Mouse (Mus musculus) neural tube, embryonic 12.5 days (tissue): ENCODE data around the gene Gm20388. TPM values are rescaled to one million over a fixed set of nuclear protein-coding genes. Genes with fewer than 3 reads are reported as not detected.

Experiments used
- ATAC-seq: fragments of 200-750 bp; cut with Nextera tagmentation; 2 replicates; pipeline ENCODE4 v1.8.0; 2017; ENCODE audit warnings: low read depth, mild to moderate bottlenecking, moderate TSS enrichment, moderate library complexity; ENCODE audit not compliant: low FRiP score
- H3K27ac ChIP-seq: fragments of 300-500 bp; sonication (generic); 2 replicates; pipeline ENCODE4 v1.5.1; 2016
- H3K27me3 ChIP-seq: fragments of 300-500 bp; sonication (generic); replicated peaks from 2 replicates; pipeline ENCODE4 v1.6.1; 2016; ENCODE audit warnings: mild to moderate bottlenecking
- H3K36me3 ChIP-seq: fragments of 300-500 bp; sonication (generic); 2 replicates; pipeline ENCODE4 v1.6.1; 2016; ENCODE audit warnings: mild to moderate bottlenecking
- H3K4me1 ChIP-seq: fragments of 300-500 bp; sonication (generic); 2 replicates; pipeline ENCODE4 v1.6.1; 2016
- H3K4me2 ChIP-seq: fragments of 300-500 bp; sonication (generic); replicated peaks from 2 replicates; pipeline ENCODE4 v1.6.1; 2016; ENCODE audit warnings: mild to moderate bottlenecking
- H3K4me3 ChIP-seq: fragments of 300-500 bp; sonication (generic); 2 replicates; pipeline ENCODE4 v1.5.1; 2016
- H3K9ac ChIP-seq: fragments of 300-500 bp; sonication (generic); 2 replicates; pipeline ENCODE4 v1.6.1; 2016; ENCODE audit warnings: mild to moderate bottlenecking
- H3K9me3 ChIP-seq: fragments of 300-500 bp; sonication (generic); 2 replicates; pipeline ENCODE4 v1.6.1; 2016; ENCODE audit warnings: mild to moderate bottlenecking
- WGBS: fragments of 180-500 bp; shearing (Covaris S2); methylation state at CpG from one replicate; pipeline ENCODE4 v1.1.7; 2016; 5-methylcytosine and 5-hydroxymethylcytosine counted together
- polyA plus RNA-seq: library from polyadenylated mRNA; unstranded; fragments of >200 nt; fragmentation: Nextera tagmentation; extraction: Ambion mirVana; gene quantifications from 2 replicates; pipeline ENCODE4 v1.2.1, GENCODE M21; 2016

Gm20388 gene
- polyA plus RNA-seq, 1 experiment from 2014 or later = not detected

GRCm38 (mm10) chr8:122106270-122106669, 2195.6 kb downstream of the Gm20388 start:
- Histone ChIP-seq H3K36me3 (no peaks in the 10 kb centered on the region), H3K4me2 (no peak overlapping the region), H3K27me3 (no peaks in the 10 kb centered on the region), H3K9me3 (no peaks in the 10 kb centered on the region), H3K4me3 (no peak overlapping the region), H3K9ac (no peak overlapping the region), H3K27ac (no peak overlapping the region), H3K4me1 (peaks cover 19% of the 10 kb centered on the region)
- no peak for ATAC-seq
- 48% methylated on average over 9 of the region's 9 CpGs for WGBS

- WGBS = 72% methylated on average over 20 of the region's 20 CpGs
- no peak overlapping the region for H3K27ac ChIP-seq
- peaks cover 14% of the 10 kb centered on the region; the same call in 1 of the 2 replicates for H3K4me1 ChIP-seq
- no peak overlapping the region for H3K4me3 ChIP-seq
- H3K36me3 ChIP-seq = no peaks in the 10 kb centered on the region
- H3K4me2 ChIP-seq = no peak overlapping the region
- no peaks in the 10 kb centered on the region for H3K9me3 ChIP-seq
- no peaks in the 10 kb centered on the region for H3K27me3 ChIP-seq
- H3K9ac ChIP-seq = no peak overlapping the region
- ATAC-seq = no peak
Observed at GRCm38 (mm10) chr8:122110240-122110866, 2199.7 kb downstream of the Gm20388 start.

DNA sequence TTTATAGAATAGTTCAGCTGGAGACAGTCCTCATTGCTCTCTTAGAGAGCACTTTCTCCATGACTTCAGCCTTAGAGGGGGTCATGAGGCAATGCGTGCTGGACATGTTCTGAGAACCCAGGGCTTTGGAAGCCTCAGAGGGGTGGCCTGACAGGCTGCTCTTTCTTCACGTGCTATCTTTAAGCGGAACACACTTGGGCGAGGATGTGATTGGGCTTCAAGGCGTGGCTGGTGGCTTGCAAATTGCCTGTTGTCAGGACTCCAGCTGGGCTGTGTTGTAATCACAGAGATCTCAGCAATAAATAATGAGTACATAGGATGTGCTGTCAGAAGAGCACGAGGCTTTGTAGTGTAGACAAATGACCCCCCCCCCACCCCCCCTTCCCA, 2200.2 kb downstream of the Gm20388 start:
- Histone ChIP-seq H3K36me3 (no peaks in the 10 kb centered on the region), H3K9me3 (no peaks in the 10 kb centered on the region), H3K4me3 (no peak overlapping the region), H3K4me2 (no peak overlapping the region), H3K27ac (no peak overlapping the region), H3K9ac (no peak overlapping the region), H3K4me1 (peaks cover 14% of the 10 kb centered on the region; the same call in 1 of the 2 replicates), H3K27me3 (no peaks in the 10 kb centered on the region)
- no peak for ATAC-seq
- 23% methylated on average over 6 of the region's 6 CpGs for WGBS

GRCm38 (mm10) chr8:122111745-122112144, 2201.1 kb downstream of the Gm20388 start:
- H3K9me3 ChIP-seq = no peaks in the 10 kb centered on the region
- no peaks in the 10 kb centered on the region for H3K36me3 ChIP-seq
- no peak overlapping the region for H3K4me2 ChIP-seq
- H3K9ac ChIP-seq = no peak overlapping the region
- no peaks in the 10 kb centered on the region for H3K27me3 ChIP-seq
- H3K27ac ChIP-seq = no peak overlapping the region
- 57% methylated on average over 11 of the region's 11 CpGs for WGBS
- H3K4me1 ChIP-seq = peaks cover 9% of the 10 kb centered on the region; the same call in 1 of the 2 replicates
- H3K4me3 ChIP-seq = no peak overlapping the region
- ATAC-seq = no peak

DNA sequence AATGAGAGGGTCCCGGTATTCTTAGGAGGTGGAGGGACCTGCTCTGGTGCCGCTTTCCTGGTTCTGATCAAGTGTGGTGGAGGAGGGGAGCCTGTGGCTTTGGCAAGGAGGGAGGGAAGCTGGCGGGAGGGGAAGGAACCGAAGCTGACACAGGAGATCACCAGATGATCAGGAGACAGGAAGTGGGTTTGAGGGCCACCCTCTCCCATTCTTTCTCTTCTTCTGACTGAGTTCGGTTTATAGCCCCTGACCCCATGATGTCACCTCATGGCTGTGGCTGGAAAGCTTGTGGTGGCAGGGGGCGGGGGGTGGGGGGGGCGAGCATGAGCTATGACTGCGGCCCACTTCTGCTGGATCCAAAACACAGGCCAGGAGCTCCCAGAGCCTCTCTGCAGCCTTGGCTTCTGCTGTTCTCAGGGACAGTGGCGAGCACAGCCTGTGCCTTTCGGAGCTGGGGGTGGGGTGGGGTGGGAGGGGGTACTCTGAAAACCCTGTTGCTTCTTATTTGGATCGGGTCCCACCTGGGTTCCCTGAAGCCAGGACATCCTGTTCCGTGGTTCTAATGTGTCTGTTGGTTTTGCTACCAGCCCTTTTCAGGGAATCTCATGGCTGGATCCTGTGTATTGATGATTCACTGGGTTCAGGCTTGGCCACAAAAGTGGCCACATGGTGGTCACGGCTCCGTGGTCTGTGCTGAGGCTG, 2201.8 kb downstream of the Gm20388 start:
- Histone ChIP-seq H3K4me1 (peaks cover 9% of the 10 kb centered on the region; the same call in 1 of the 2 replicates), H3K36me3 (no peaks in the 10 kb centered on the region), H3K27me3 (no peaks in the 10 kb centered on the region), H3K9ac (no peak overlapping the region), H3K27ac (no peak overlapping the region), H3K9me3 (no peaks in the 10 kb centered on the region), H3K4me2 (no peak overlapping the region), H3K4me3 (no peak overlapping the region)
- ATAC-seq = no peak
- 79% methylated on average over 14 of the region's 14 CpGs for WGBS

- no peak overlapping the region for H3K4me3 ChIP-seq
- no peaks in the 10 kb centered on the region for H3K36me3 ChIP-seq
- no peak overlapping the region for H3K9ac ChIP-seq
- WGBS = 87% methylated on average over 2 of the region's 2 CpGs
- peaks cover 9% of the 10 kb centered on the region; the same call in 1 of the 2 replicates for H3K4me1 ChIP-seq
- H3K27ac ChIP-seq = no peak overlapping the region
- H3K4me2 ChIP-seq = no peak overlapping the region
- no peak for ATAC-seq
- H3K9me3 ChIP-seq = no peaks in the 10 kb centered on the region
- H3K27me3 ChIP-seq = no peaks in the 10 kb centered on the region
Observed at GRCm38 (mm10) chr8:122114890-122115289, 2204.2 kb downstream of the Gm20388 start.

GRCm38 (mm10) chr8:122116716-122117357, 2206.2 kb downstream of the Gm20388 start:
- Histone ChIP-seq H3K27me3 (no peaks in the 10 kb centered on the region), H3K9ac (no peak overlapping the region), H3K4me1 (no peaks in the 10 kb centered on the region; the same call in 1 of the 2 replicates), H3K4me3 (no peak overlapping the region), H3K27ac (no peak overlapping the region), H3K36me3 (no peaks in the 10 kb centered on the region), H3K4me2 (no peak overlapping the region), H3K9me3 (no peaks in the 10 kb centered on the region)
- WGBS = 92% methylated on average over 7 of the region's 7 CpGs
- no peak for ATAC-seq

GRCm38 (mm10) chr8:122118097-122118496, 2207.5 kb downstream of the Gm20388 start:
- ATAC-seq = no peak
- H3K4me1 ChIP-seq = no peaks in the 10 kb centered on the region
- H3K27me3 ChIP-seq = no peaks in the 10 kb centered on the region
- H3K4me2 ChIP-seq = no peak overlapping the region
- no peaks in the 10 kb centered on the region for H3K36me3 ChIP-seq
- WGBS = 86% methylated on average over 10 of the region's 10 CpGs
- no peak overlapping the region for H3K9ac ChIP-seq
- H3K27ac ChIP-seq = no peak overlapping the region
- no peaks in the 10 kb centered on the region for H3K9me3 ChIP-seq
- H3K4me3 ChIP-seq = no peak overlapping the region

GRCm38 (mm10) chr8:122118536-122118935, 2207.9 kb downstream of the Gm20388 start:
- no peak overlapping the region for H3K27ac ChIP-seq
- no peak overlapping the region for H3K9ac ChIP-seq
- 77% methylated on average over 15 of the region's 15 CpGs for WGBS
- ATAC-seq = no peak
- H3K27me3 ChIP-seq = no peaks in the 10 kb centered on the region
- H3K4me1 ChIP-seq = no peaks in the 10 kb centered on the region
- H3K4me3 ChIP-seq = no peak overlapping the region
- no peaks in the 10 kb centered on the region for H3K36me3 ChIP-seq
- no peaks in the 10 kb centered on the region for H3K9me3 ChIP-seq
- H3K4me2 ChIP-seq = no peak overlapping the region

DNA sequence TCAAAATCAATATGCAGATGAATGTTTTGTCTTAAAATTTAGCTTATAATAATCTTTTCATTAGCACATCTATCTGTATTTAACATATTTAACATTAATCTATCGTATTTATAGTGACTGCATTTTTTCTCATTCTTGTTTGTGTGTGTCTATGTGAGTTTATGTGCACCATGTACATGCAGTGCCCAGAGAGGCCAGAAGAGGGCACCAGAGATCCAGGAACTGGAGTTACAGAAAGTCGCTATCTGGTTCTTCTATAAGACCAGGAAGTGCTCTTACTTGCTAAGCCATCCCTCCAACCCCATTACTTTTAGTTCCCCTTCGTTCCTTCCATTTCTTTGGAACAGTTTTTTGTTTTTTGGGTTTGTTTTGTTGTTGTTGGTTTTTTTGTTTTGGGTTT, 2213.7 kb downstream of the Gm20388 start:
- Histone ChIP-seq H3K4me1 (no peaks in the 10 kb centered on the region), H3K27ac (no peak overlapping the region), H3K9ac (no peak overlapping the region), H3K9me3 (no peaks in the 10 kb centered on the region), H3K4me3 (no peak overlapping the region), H3K36me3 (no peaks in the 10 kb centered on the region), H3K27me3 (no peaks in the 10 kb centered on the region), H3K4me2 (no peak overlapping the region)
- WGBS = 84% methylated on average over 3 of the region's 3 CpGs
- ATAC-seq = no peak

DNA sequence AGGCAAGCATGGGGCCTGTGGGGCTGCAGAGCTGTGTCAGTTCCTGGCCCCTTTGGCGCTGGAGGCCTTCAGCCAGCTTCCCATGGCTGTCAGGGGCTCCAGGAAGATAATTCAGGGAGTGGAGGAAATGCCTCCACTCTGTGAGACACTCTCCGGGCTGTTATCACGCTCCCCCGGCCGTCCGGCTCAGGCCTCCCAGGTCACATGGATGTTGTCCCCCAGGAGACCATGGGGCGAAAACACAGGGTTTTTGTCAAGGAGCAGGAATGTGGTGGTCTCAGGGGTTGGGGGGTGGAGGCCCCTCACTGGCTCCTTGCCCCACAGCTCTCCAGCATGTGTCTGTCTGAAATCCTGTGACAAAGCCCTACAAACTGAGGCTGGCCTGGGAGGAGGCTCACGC, 2216.0 kb downstream of the Gm20388 start:
- no peaks in the 10 kb centered on the region for H3K36me3 ChIP-seq
- H3K27ac ChIP-seq = no peak overlapping the region
- 70% methylated on average over 8 of the region's 8 CpGs for WGBS
- no peaks in the 10 kb centered on the region for H3K27me3 ChIP-seq
- H3K9me3 ChIP-seq = no peaks in the 10 kb centered on the region
- ATAC-seq = no peak
- H3K4me1 ChIP-seq = no peaks in the 10 kb centered on the region
- H3K9ac ChIP-seq = no peak overlapping the region
- no peak overlapping the region for H3K4me2 ChIP-seq
- H3K4me3 ChIP-seq = no peak overlapping the region

- ATAC-seq = no peak
- no peaks in the 10 kb centered on the region for H3K4me1 ChIP-seq
- WGBS = 82% methylated on average over 3 of the region's 3 CpGs
Observed at GRCm38 (mm10) chr8:122134121-122134529, 2223.5 kb downstream of the Gm20388 start.

More at GRCm38 (mm10) chr8:122134121-122134529, 2223.5 kb downstream of the Gm20388 start:
- Histone ChIP-seq H3K27ac (no peak overlapping the region), H3K9ac (no peak overlapping the region), H3K4me2 (no peak overlapping the region), H3K36me3 (no peaks in the 10 kb centered on the region), H3K4me3 (no peak overlapping the region), H3K9me3 (no peaks in the 10 kb centered on the region), H3K27me3 (no peaks in the 10 kb centered on the region)
